Mouse (Mus musculus) cortical plate, adult 2 months (tissue): ENCODE results near the gene Ang.

Experiments used
- CTCF ChIP-seq: fragments of 200-500 bp; IDR thresholded peaks from 2 replicates; pipeline ENCODE4 v1.5.1; 2011; ENCODE audit warnings: mild to moderate bottlenecking, control low read depth, low read length; ENCODE audit not compliant: insufficient read depth; ENCODE audit errors: extremely low read depth
- POLR2A ChIP-seq: fragments of 200-500 bp; IDR thresholded peaks from 2 replicates; pipeline ENCODE4 v1.6.1; 2011; ENCODE audit warnings: mild to moderate bottlenecking, low read length, control low read depth; ENCODE audit not compliant: insufficient read depth; ENCODE audit errors: extremely low read depth

DNA sequence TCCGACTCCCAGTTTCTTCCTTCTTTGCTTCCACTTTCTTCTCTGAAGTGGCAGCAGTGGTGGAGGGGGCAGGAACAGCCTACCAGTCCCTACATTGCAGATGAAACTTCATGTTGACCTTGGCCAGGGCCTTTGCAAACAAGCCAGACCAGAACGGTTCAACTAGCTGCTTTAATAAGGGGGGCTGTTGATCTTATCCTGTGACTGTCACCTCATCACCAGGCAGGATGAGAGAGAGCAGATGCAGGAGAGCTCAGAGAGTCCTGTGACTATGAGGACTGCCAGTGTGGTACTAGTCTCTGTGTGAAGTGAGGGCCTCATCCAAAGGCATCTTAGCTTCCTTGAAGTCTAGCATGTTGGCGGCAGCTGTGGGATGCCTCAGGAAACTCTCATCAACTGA, 57.1 kb downstream of the Ang start:
- TF ChIP-seq POLR2A (no peak), CTCF (no peak)
